Mouse (Mus musculus) CH12.LX (cell line): Measurements from ENCODE around the gene Ncor2. TPM values are rescaled to one million over a fixed set of nuclear protein-coding genes. Genes with fewer than 3 reads are reported as not detected.
A peak's percentile ranks its signal among the peaks of the same experiment; 100 is the strongest.

Source experiments
- DNase-seq: peaks from one replicate; pipeline ENCODE4 v3.0.0-alpha.2; 2013; ENCODE audit errors: extremely low read depth
- H3K27ac ChIP-seq: 2 replicates; pipeline ENCODE4 v1.5.1; 2012; ENCODE audit warnings: low read depth, mild to moderate bottlenecking, control low read depth, moderate library complexity; ENCODE audit not compliant: insufficient read depth
- H3K27me3 ChIP-seq: replicated peaks from 2 replicates; pipeline ENCODE3; 2012; ENCODE audit warnings: inconsistent platforms
- H3K36me3 ChIP-seq, 2 experiments: replicated peaks in 1 of 2; 2 replicates each; pipeline versions ENCODE3 to v1.6.1; 2012; ENCODE audit warnings: inconsistent platforms in 1 of 2, low read length in 1 of 2, mild to moderate bottlenecking in 1 of 2, mixed read lengths in 1 of 2, moderate library complexity in 1 of 2; ENCODE audit not compliant: control insufficient read depth in 1 of 2, insufficient read depth in 1 of 2
- H3K4me1 ChIP-seq, 2 experiments: 2 replicates each; pipeline ENCODE4 v1.6.1; 2012; ENCODE audit warnings: inconsistent platforms in 1 of 2, moderate library complexity in 1 of 2; ENCODE audit not compliant: insufficient read depth in 2 of 2, control insufficient read depth in 1 of 2
- H3K4me2 ChIP-seq: 2 replicates; pipeline ENCODE4 v1.6.1; 2012; ENCODE audit warnings: low read depth, mild to moderate bottlenecking, control low read depth; ENCODE audit not compliant: poor library complexity, insufficient read depth, severe bottlenecking
- H3K4me3 ChIP-seq, 3 experiments: fragments of 150-350 bp in 1 of 3; sonication (generic) in 1 of 3; replicated peaks in 1 of 3; 2 replicates each; pipeline versions ENCODE3 to v1.5.1; 2011 to 2012; ENCODE audit warnings: low read depth in 2 of 3, low read length in 2 of 3, mild to moderate bottlenecking in 2 of 3, moderate library complexity in 2 of 3, control low read depth in 1 of 3, improper control_type of control experiment in 1 of 3, inconsistent platforms in 1 of 3, mixed read lengths in 1 of 3; ENCODE audit not compliant: poor library complexity in 1 of 3
- H3K79me2 ChIP-seq: replicated peaks from 2 replicates; pipeline ENCODE4 v1.6.1; 2012; ENCODE audit warnings: mild to moderate bottlenecking, moderate library complexity; ENCODE audit not compliant: control insufficient read depth, poor library complexity, insufficient read depth, severe bottlenecking; ENCODE audit errors: extremely low read depth
- H3K9ac ChIP-seq: 2 replicates; pipeline ENCODE4 v1.6.1; 2012; ENCODE audit warnings: low read depth, mild to moderate bottlenecking, control low read depth, moderate library complexity; ENCODE audit not compliant: insufficient read depth
- H3K9me3 ChIP-seq: replicated peaks from 2 replicates; pipeline ENCODE3; 2012; ENCODE audit warnings: low read length, inconsistent platforms, mixed read lengths
- BHLHE40 ChIP-seq: IDR thresholded peaks from 2 replicates; pipeline ENCODE4 v1.6.1; 2011; ENCODE audit warnings: mild to moderate bottlenecking, low read depth, low read length, improper control_type of control experiment
- CHD1 ChIP-seq: IDR thresholded peaks from 2 replicates; pipeline ENCODE4 v1.6.1; 2012; ENCODE audit warnings: low read depth, low read length, improper control_type of control experiment, inconsistent platforms
- CHD2 ChIP-seq: IDR thresholded peaks from 2 replicates; pipeline ENCODE4 v1.6.1; 2011; ENCODE audit warnings: low read length, improper control_type of control experiment
- ELF1 ChIP-seq: IDR thresholded peaks from 2 replicates; pipeline ENCODE4 v1.6.1; 2014; ENCODE audit warnings: low read depth, mild to moderate bottlenecking, inconsistent platforms, low read length, improper control_type of control experiment
- HCFC1 ChIP-seq: IDR thresholded peaks from 2 replicates; pipeline ENCODE4 v1.6.1; 2012; ENCODE audit warnings: low read depth, mild to moderate bottlenecking, inconsistent platforms, low read length, improper control_type of control experiment
- IRF4 ChIP-seq: IDR thresholded peaks from 2 replicates; pipeline ENCODE4 v1.6.1; 2014; ENCODE audit warnings: low read depth, mild to moderate bottlenecking, inconsistent platforms, low read length, improper control_type of control experiment
- JUN ChIP-seq: IDR thresholded peaks from 2 replicates; pipeline ENCODE4 v1.6.1; 2011; ENCODE audit warnings: low read depth, mild to moderate bottlenecking, low read length, improper control_type of control experiment, moderate library complexity; ENCODE audit not compliant: insufficient read depth
- MAX ChIP-seq: IDR thresholded peaks from 2 replicates; pipeline ENCODE4 v1.6.1; 2011; ENCODE audit warnings: low read length, improper control_type of control experiment
- MXI1 ChIP-seq: IDR thresholded peaks from 2 replicates; pipeline ENCODE4 v1.6.1; 2011; ENCODE audit warnings: mild to moderate bottlenecking, low read depth, low read length, improper control_type of control experiment
- MYC ChIP-seq: IDR thresholded peaks from 2 replicates; pipeline ENCODE4 v1.6.1; 2011; ENCODE audit warnings: low read depth, mild to moderate bottlenecking, improper control_type of control experiment, low read length
- NRF1 ChIP-seq: IDR thresholded peaks from 2 replicates; pipeline ENCODE4 v1.6.1; 2014; ENCODE audit warnings: low read depth, mild to moderate bottlenecking, inconsistent platforms, low read length, improper control_type of control experiment, moderate library complexity
- PAX5 ChIP-seq: IDR thresholded peaks from 2 replicates; pipeline ENCODE4 v1.6.1; 2012; ENCODE audit warnings: low read length, inconsistent platforms, mixed read lengths
- POLR2A ChIP-seq: IDR thresholded peaks from 2 replicates; pipeline ENCODE4 v1.6.1; 2011; ENCODE audit warnings: low read depth, mild to moderate bottlenecking, improper control_type of control experiment, low read length
- POLR2AphosphoS2 ChIP-seq: IDR thresholded peaks from 2 replicates; pipeline ENCODE4 v1.6.1; 2011; ENCODE audit warnings: low read depth, low read length, improper control_type of control experiment
- RAD21 ChIP-seq: IDR thresholded peaks from 2 replicates; pipeline ENCODE4 v1.6.1; 2011; ENCODE audit warnings: low read depth, mild to moderate bottlenecking, low read length, improper control_type of control experiment, moderate library complexity
- SIN3A ChIP-seq: IDR thresholded peaks from 2 replicates; pipeline ENCODE4 v1.6.1; 2012; ENCODE audit warnings: low read length, improper control_type of control experiment, inconsistent platforms
- SMC3 ChIP-seq: IDR thresholded peaks from 2 replicates; pipeline ENCODE4 v1.6.1; 2011; ENCODE audit warnings: low read depth, low read length, improper control_type of control experiment
- TCF12 ChIP-seq: IDR thresholded peaks from 2 replicates; pipeline ENCODE4 v1.6.1; 2014; ENCODE audit warnings: low read depth, mild to moderate bottlenecking, inconsistent platforms, low read length, improper control_type of control experiment
- USF1 ChIP-seq: IDR thresholded peaks from 2 replicates; pipeline ENCODE4 v1.6.1; 2014; ENCODE audit warnings: low read depth, mild to moderate bottlenecking, inconsistent platforms, low read length, improper control_type of control experiment
- ZKSCAN1 ChIP-seq: IDR thresholded peaks from 2 replicates; pipeline ENCODE4 v1.6.1; 2012; ENCODE audit warnings: low read depth, inconsistent platforms, low read length, improper control_type of control experiment, borderline replicate concordance
- ZNF384 ChIP-seq: IDR thresholded peaks from 2 replicates; pipeline ENCODE4 v1.6.1; 2012; ENCODE audit warnings: low read depth, low read length, improper control_type of control experiment, inconsistent platforms
- dilution Hi-C: fragments of 300-500 bp; cut with MboI; formaldehyde crosslinking; loops from 2 replicates; pipeline ENCODE4 v1.14.3; 2020; ENCODE audit warnings: low sequenced_read_pairs; ENCODE audit not compliant: extremely low pct_unique_long_range_greater_than_20kb, extremely low pct_ligation_motif_present
- in situ Hi-C: fragments of 300-500 bp; cut with MboI; formaldehyde crosslinking; loops from 3 replicates; pipeline ENCODE4 v1.14.3; 2019; ENCODE audit warnings: low sequenced_read_pairs, low pct_ligation_motif_present, low pct_unique_long_range_greater_than_20kb, mixed read lengths
- polyA plus RNA-seq: library from polyadenylated mRNA; unstranded; fragments of >175 nt; gene quantifications from 2 replicates; pipeline ENCODE4 v1.2.1, GENCODE M21; 2012; ENCODE audit warnings: low read depth; ENCODE audit not compliant: insufficient read length
- total RNA-seq, 2 experiments: library from RNA; depleted of rRNA; stranded (reverse); fragments of 300-350 nt in 1 of 2; fragments of >200 nt in 1 of 2; gene quantifications; 2 replicates each; pipeline ENCODE4 v1.2.3; 2012 to 2014

The Ncor2 gene
- total and polyA plus RNA-seq, 3 experiments: 3.9 to 44.7 (median 10.8) TPM

GRCm38 (mm10) chr5:125056331-125056695, 122.7 kb downstream of the Ncor2 start:
- no peaks in the 10 kb centered on the region for H3K9me3 ChIP-seq
- H3K79me2 ChIP-seq: no peaks in the 10 kb centered on the region
- TF ChIP-seq RAD21 (no peak), IRF4 (no peak), HCFC1 (no peak), SMC3 (no peak), PAX5 (no peak), ZNF384 (no peak), CHD2 (no peak), MYC (no peak)
- TF ChIP-seq, all 38 proteins: peak for 0
- in situ Hi-C loops (no loop called here), dilution Hi-C loops (no loop called here)
- Histone ChIP-seq H3K9ac (no peak overlapping the region), H3K36me3 (peaks cover 8 to 73% of the 10 kb centered on the region in 2 experiments), H3K4me2 (no peak overlapping the region), H3K4me1 (peaks cover 41 to 90% of the 10 kb centered on the region in 2 experiments), H3K27me3 (no peaks in the 10 kb centered on the region), H3K27ac (no peak overlapping the region), H3K4me3 (no peak overlapping the region)
- no peak for DNase-seq

GRCm38 (mm10) chr5:125055901-125056300, 123.1 kb downstream of the Ncor2 start:
- Histone ChIP-seq H3K4me3 (peak overlapping the region in 1 of 3 experiments; percentile 12), H3K79me2 (no peaks in the 10 kb centered on the region), H3K9ac (no peak overlapping the region), H3K27ac (no peak overlapping the region), H3K4me1 (peaks cover 45 to 93% of the 10 kb centered on the region in 2 experiments), H3K4me2 (no peak overlapping the region), H3K27me3 (no peaks in the 10 kb centered on the region), H3K36me3 (peaks cover 10 to 73% of the 10 kb centered on the region in 2 experiments), H3K9me3 (no peaks in the 10 kb centered on the region)
- in situ Hi-C loops (no loop called here), dilution Hi-C loops (no loop called here)
- TF ChIP-seq ELF1: no peak
- TF ChIP-seq TCF12: no peak
- TF ChIP-seq POLR2AphosphoS2: no peak
- TF ChIP-seq MYC: no peak
- TF ChIP-seq RAD21: no peak
- no peak for TF ChIP-seq NRF1
- peak; percentile 48 for DNase-seq

- Histone ChIP-seq H3K27ac (no peak overlapping the region), H3K4me2 (no peak overlapping the region), H3K36me3 (peaks cover 31 to 80% of the 10 kb centered on the region in 2 experiments), H3K4me3 (no peak overlapping the region), H3K9ac (no peak overlapping the region), H3K79me2 (no peaks in the 10 kb centered on the region), H3K4me1 (peaks cover 44 to 81% of the 10 kb centered on the region in 2 experiments), H3K27me3 (no peaks in the 10 kb centered on the region), H3K9me3 (no peaks in the 10 kb centered on the region)
- dilution Hi-C loops: no loop called here
- no peak for DNase-seq
- TF ChIP-seq MXI1 (no peak), USF1 (no peak), POLR2A (no peak), BHLHE40 (no peak), PAX5 (no peak), SIN3A (no peak), JUN (no peak), CHD1 (no peak), POLR2AphosphoS2 (no peak), MAX (no peak), MYC (no peak), ZKSCAN1 (no peak), RAD21 (no peak)
- in situ Hi-C loops: no loop called here
Observed at GRCm38 (mm10) chr5:125053661-125054060, 125.4 kb downstream of the Ncor2 start.
